Mouse (Mus musculus) G1E-ER4 (cell line): ENCODE measurements at regions not wholly inside any gene's neighbourhood (a gene's known extent, or its start where the extent isn't known, plus 50 kb on each side); places are given as distances from the start of the nearest gene placed in this dataset.

Source experiments
- GATA1 ChIP-seq: IDR thresholded peaks from one replicate; pipeline ENCODE4 v1.8.0; 2012; ENCODE audit warnings: low read length, inconsistent platforms

- no peak for TF ChIP-seq GATA1
Observed at GRCm38 (mm10) chr9:61748416-61748815, 165.9 kb downstream of the Rplp1 start.

DNA sequence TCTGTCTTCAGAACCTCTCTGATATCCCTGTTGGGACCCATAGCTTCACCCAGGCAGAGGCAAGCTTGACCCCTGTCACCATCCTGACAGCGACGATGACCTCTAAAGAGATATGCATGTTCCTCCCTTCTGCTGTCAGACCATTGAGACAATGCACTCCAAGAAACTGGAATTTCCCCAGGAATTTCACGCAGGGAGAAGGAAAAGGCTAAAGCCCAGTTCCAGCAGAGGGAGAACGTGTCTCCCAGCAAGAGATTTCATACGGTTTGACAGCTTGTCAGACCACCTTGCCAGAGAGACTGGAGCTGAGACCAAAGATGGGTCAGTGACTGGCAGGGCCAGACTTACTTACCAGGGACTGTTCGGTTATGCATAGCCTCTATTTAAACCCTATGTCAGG, 167.9 kb downstream of the Rplp1 start:
- TF ChIP-seq GATA1 = no peak

DNA sequence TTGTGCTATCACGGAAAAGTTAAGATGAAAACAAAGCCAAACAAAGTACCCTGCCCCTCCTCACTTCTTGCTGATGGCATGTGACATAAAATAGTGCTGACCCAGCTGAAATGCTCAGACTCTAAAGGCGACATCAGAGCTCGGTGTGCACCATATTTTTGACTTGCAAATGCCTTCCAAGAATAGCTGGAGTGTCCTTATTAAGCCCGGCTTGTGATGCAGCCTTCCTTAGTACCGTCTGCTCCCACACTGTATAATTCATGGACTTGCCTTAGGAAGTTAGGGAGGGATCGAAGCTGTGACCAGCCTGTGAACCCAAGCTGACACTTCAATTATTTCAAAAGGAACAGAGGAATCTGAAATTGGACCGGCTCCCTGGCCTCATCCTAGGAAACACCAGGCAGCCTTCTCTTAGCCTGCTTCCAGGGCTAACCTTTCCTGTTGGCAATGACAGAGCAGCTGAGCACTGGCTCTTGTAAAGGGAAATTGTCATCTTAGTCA, 169.0 kb downstream of the Rplp1 start:
- TF ChIP-seq GATA1 = no peak

GRCm38 (mm10) chr9:61733540-61733939, 180.8 kb downstream of the Rplp1 start:
- no peak for TF ChIP-seq GATA1

DNA sequence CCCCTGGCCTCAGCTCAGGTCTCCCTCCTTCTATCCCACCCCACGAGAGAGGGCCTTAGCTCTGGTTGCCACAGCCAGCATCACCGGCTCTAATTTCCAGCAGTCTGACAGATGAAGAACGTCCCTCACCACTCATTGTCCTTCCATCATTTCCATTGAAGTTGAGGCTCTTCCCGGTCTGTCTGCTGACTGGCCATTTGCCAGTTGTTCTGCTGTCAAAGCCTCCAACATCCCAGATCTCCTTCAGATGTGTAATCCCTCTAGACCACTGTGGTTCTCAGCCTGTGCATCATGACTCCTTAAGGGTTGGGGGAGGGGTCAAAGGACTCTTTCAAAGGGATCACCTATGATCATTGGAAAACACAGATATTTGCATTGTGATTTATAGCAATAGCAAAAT, 181.6 kb downstream of the Rplp1 start:
- no peak for TF ChIP-seq GATA1

DNA sequence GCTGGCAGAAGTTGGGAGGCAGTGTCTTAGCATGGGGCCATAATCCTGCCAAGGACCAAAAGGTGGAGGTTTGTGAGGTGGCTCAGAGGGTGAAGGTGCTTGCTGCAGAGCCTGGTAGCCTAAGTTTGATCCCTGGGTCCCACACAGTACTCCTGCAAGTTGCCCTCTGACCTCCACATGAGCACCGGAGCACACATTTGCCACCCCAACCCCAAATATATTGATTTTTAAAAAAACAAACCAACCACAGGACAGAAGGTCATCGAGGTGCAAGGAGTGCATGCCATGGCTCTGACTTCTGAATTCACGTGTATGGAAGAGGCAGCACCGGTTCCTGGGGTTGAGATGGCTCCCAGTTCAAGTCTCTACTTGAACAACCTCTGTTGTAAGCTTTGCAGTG, 186.2 kb downstream of the Rplp1 start:
- TF ChIP-seq GATA1 = no peak

DNA sequence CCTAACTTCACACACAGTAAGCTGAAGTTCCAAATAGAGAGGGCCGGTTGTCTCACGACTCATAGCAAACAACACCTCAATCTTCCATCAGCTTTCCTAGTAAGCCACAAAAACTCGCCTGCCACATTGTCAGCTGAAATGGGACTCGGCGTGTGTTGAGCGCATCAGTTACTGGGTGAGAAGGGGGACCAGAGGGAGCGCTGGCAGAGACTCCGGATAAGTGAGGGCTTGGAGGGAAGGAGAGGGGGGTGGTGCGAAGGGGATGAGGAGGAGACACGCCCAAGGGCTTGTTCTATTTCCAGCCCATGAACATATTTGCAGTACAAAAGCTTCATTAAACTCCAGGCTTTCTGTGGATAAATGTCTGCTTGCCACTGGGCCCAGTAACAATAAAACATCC, 186.7 kb downstream of the Rplp1 start:
- TF ChIP-seq GATA1 = no peak

DNA sequence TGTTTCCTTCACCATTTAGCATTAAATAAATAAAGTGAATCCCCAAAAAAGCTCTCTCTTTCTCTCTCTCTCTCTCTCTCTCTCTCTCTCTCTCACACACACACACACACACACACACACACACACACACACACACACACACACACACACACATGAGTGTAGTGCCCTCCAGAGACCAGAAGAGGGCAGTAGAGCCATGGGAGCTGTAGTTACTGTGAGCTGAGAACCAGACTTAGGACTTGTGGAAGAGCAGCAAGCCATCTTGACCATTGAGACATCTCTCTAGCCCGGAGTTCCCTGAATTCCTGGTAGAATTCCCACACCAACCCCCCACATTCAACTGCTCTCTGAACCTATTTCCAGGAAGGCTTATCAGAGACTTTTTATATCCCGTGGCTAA, 190.3 kb downstream of the Rplp1 start:
- no peak for TF ChIP-seq GATA1

DNA sequence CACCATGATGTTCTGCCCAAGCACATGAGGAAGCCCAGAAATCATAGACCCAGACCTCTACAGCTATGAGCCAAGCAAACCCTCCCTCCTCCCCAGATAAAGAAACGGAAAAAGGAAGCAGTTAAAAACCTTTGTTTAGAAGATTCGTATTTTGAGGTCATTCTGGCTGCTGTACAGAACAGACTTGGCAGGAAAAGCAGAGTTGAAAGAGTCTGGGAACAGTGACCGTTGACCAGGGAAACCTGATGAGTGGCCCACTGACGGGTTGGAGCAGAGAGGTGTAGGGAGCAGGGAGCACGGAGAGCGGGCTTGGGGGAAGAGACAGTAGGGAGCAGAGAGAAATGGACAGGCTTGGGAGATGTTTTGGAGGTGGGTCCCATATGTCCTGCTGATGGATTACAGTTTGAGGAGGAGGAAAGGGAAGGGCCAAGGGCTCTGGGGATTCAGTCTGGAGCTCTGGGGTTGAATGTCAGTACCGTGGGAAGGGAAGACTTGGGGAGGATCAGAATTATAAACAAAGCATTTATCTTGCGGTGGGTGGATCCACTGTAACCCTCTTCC, 191.2 kb downstream of the Rplp1 start:
- no peak for TF ChIP-seq GATA1

GRCm38 (mm10) chr9:61721851-61722250, 192.5 kb downstream of the Rplp1 start:
- TF ChIP-seq GATA1 = no peak

GRCm38 (mm10) chr9:61721071-61721470, 193.3 kb downstream of the Rplp1 start:
- no peak for TF ChIP-seq GATA1

- no peak for TF ChIP-seq GATA1
Observed at GRCm38 (mm10) chr9:61720206-61720605, 194.1 kb downstream of the Rplp1 start.

DNA sequence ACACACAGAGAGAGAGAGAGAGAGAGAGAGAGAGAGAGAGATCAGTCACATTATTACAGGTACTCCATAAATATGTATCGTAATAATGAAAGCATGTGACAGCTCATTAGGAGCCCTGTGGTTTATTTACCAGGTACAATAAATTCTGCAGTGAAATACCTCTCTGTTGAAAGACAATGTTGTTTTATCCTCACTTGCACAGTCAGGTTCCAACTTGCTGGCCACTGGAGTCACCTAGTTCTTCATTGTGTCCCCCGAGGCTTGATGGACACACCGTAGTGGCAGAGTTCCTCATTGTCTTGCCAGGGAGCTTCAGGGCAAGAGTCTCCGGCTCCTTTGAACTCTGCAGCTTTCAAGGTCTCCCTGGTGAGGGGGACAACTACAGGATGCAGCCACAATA, 197.6 kb downstream of the Rplp1 start:
- TF ChIP-seq GATA1 = no peak

DNA sequence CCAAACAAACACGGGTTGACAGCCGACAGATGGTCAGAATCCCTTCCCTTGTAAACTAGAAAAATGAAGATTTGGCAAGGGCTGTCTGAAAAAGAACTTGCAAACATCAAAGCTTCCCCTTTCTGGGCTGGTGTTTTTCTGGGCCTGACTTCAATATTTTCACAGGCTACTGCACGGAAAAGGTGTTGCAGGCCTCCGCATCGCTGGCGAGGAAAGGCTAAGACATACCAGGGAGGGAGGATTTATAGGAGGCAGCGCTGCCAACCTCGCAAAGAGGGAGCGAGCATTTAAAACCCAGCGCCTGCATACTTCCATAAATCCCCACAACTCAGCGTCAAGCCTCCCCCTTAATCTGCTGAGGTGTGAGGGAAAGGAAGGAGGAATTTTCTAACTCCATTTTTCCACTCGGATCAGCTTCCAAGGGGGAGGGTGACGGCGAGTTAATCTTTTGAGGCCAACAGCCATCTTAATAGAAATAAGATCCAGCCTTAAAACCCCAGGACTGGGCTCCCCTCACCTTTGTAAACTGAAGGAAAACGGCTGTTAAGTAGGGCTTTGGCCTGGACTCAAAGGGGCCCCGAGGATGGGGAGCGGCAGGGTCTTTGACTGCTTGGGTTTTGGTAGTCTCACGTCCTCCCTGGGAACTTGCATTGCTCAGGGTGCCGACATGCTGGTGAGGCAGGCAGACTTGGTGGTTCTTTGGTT, 199.9 kb downstream of the Rplp1 start:
- no peak for TF ChIP-seq GATA1

- no peak for TF ChIP-seq GATA1
Observed at GRCm38 (mm10) chr9:61713806-61714205, 200.5 kb downstream of the Rplp1 start.

GRCm38 (mm10) chr9:61711296-61711695, 203.0 kb downstream of the Rplp1 start:
- TF ChIP-seq GATA1 = no peak

- no peak for TF ChIP-seq GATA1
Observed at GRCm38 (mm10) chr9:61707875-61708274, 206.5 kb downstream of the Rplp1 start.
